Mouse (Mus musculus) granulocyte monocyte progenitor cell, adult 5-6 weeks (primary cell): Measurements from ENCODE around the gene Adgra3. TPM values are rescaled to one million over a fixed set of nuclear protein-coding genes. Genes with fewer than 3 reads are reported as not detected.

ENCODE experiments used
- ATAC-seq: replicated peaks from 2 replicates; pipeline ENCODE4 v1.8.0; 2016; ENCODE audit warnings: mild to moderate bottlenecking, moderate TSS enrichment, inconsistent platforms; ENCODE audit not compliant: poor library complexity, severe bottlenecking
- total RNA-seq, 2 experiments: library from RNA; stranded (forward) in 1 of 2; stranded (reverse) in 1 of 2; fragments of 200-712, 200-1000 nt in 1 of 2; fragments of >200 nt in 1 of 2; fragmentation: Nextera tagmentation in 1 of 2; gene quantifications; 2 replicates each; pipeline ENCODE4 v1.2.3; 2014 to 2017

The Adgra3 gene
- total RNA-seq (2014; fragmentation: Nextera tagmentation): 6.0 and 7.6 TPM in 2 replicates
- total RNA-seq (2017): 5.5 and 43.9 TPM in 2 replicates

- ATAC-seq: peak; percentile 92
Measured at GRCm38 (mm10) chr5:50058421-50059286, at the start of gene Adgra3. Gene Adgra3 (minus strand): TSS chr5:50059006.

DNA sequence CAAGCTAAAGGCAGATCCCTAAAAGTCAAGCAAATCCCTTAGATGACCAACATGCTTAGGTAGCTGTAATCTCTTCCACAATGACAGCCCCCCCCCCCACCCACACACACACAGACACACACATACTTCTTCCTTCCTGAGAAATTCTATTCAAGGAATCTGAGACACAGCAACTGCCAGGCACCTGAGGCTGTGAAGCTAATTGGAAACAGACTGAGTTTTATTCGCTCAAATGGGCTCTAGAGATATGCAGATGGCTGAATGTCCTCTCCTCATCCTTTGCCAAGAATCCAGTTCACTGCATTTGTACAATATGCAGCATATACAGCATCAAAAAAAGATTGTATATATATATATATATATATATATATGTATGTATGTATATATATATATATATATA, 24.6 kb upstream of the Adgra3 start:
- ATAC-seq: no peak

DNA sequence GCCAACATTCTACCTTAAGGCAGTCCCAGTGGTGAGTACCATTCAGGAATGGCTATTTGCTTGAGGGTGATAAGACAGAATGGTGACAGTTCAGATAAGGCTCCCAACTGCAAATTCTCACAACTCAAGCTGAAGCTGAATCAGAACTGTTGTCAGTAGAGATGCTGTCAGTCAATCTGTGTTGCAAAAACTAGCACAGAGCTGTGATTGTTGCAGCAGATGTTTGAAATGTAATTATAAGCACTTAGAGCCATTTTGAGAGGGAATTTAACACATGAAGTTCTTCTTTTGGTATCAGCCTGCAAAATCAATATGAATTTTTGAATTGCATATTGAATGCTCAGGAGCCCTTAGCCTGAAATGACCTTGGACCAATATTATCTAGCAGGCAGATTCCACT, 15.4 kb upstream of the Adgra3 start:
- ATAC-seq: no peak

DNA sequence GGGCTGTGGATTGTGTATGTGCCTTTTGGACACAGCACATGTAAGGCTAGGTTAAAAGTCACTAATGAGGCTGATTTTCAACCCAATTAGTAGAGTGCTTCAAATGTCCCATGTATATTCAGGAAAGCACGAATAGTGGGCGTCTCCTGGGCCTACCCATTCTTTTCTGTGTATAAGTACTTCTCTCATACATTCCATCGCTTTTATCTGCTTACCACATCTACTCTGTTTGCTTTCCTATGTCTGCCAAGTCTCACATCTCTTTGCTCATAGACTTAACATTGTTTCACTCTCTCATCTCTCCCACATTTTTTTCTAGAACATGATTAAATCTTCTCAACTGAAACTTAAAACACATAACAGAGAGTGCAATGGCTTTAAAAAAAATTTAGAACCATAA, 5.4 kb upstream of the Adgra3 start:
- no peak for ATAC-seq

GRCm38 (mm10) chr5:50059586-50059985, 780 bp upstream of the Adgra3 start:
- ATAC-seq: no peak

GRCm38 (mm10) chr5:50057612-50058420, 990 bp downstream of the Adgra3 start:
- ATAC-seq: no peak; the same call in 1 of the 2 replicates

- ATAC-seq: no peak
Measured at GRCm38 (mm10) chr5:50052456-50052855, 6.3 kb downstream of the Adgra3 start.

- ATAC-seq: no peak
Measured at GRCm38 (mm10) chr5:50050668-50051425, 8.0 kb downstream of the Adgra3 start.

DNA sequence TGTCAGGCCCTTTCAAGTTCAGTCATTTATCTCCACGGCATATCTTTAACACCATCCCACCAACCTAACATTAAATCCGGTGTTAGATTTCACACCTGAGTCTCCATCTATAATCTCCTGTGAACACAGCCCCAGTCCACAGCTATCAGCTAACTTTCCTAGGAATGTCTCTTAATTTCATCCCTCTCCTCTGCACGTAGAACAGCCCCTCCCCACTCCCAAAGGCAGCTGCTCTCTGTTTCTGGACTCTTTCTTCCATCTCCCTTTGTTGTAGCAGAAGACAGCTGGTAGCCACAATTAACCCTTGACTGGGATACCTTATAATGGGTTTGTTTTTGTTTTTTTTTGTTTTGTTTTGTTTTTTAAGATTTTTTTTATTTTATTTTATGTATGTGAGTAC, 8.8 kb downstream of the Adgra3 start:
- no peak for ATAC-seq

DNA sequence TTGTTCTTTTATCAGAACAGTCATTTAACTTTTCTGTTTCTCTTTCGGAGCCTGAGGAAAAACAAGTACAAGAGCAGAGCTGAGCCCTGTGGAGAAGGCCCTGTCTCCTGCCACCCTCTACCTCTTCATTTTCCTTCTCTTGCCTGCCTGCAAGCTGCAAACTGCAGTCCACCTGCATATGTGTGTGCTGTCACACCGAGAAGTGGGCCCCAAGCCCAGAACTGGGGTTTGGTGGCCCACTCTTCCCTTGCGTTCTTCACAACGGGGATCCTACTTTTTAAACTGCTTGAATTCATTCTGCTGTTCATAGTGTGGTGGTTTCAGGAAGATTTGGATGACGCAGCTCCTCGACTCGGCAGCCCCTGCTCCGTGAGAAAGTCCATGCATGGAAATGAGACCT, 9.3 kb downstream of the Adgra3 start:
- ATAC-seq: no peak

DNA sequence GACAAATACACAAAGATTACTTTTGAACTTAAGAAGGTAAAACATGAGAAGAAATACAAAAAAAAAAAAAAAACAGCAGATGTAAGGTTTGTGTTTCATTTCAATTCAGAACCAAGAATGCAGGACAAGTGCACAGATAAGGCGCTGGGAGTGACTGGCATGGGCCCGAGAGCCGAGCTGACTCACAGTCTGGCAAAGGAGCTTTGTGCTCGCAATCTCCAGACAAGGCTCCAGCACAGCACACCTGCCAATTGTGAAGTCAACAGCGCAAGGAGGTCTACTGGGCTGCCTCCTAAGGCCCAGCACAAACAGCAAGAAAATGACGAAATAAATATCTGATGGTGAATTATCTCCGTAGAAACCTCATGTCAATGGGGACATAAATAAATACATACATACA, 9.8 kb downstream of the Adgra3 start:
- no peak for ATAC-seq

DNA sequence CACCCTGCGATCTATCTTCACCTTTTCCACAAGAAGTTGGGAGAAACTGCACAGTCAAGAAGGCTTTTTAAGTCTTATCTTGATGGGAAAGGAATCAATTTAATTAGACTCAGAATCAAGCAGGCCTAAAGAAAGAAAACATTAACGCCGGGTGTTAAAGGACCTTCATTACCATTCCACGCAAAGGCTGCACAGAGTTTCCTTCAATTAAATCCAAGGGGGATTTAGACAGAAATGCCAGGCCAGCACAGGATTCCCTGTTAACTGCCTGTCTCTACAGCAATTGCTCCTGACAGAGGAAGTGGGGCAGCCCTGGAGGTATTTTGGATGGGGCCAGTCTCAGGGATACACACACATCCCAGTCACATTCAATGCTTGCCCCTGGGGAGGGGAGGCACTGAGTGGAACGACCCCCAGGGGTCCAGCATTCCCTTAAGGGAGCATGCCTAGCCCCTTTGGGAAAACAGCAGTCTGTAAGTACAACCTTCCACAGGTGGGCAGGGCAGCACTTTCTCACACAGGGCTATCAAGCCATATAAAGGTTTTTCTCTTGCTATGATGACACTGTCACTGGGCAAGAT, 10.4 kb downstream of the Adgra3 start:
- ATAC-seq: no peak

GRCm38 (mm10) chr5:50045180-50045579, 13.6 kb downstream of the Adgra3 start:
- ATAC-seq: no peak

DNA sequence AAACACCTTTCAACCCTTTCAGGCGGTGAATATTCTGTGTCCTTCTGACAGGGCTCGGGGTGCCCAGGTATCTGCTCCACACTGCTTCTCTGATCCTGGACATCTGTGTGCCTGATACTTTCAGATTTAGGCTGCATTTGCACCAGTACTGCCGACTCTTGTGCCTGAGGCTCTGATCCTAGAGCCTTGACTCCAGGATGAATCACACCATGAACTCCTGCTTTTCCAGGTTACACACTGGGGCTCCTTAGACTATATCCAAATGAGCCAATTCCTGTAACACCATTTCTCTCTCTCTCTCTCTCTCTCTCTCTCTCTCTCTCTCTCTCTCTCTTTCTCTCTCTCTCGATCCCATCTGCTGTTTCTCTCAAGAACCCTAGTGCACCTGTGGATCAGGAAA, 15.1 kb downstream of the Adgra3 start:
- no peak for ATAC-seq

GRCm38 (mm10) chr5:50042274-50042943, 16.4 kb downstream of the Adgra3 start:
- no peak for ATAC-seq

GRCm38 (mm10) chr5:50039521-50039920, 19.3 kb downstream of the Adgra3 start:
- ATAC-seq: no peak

DNA sequence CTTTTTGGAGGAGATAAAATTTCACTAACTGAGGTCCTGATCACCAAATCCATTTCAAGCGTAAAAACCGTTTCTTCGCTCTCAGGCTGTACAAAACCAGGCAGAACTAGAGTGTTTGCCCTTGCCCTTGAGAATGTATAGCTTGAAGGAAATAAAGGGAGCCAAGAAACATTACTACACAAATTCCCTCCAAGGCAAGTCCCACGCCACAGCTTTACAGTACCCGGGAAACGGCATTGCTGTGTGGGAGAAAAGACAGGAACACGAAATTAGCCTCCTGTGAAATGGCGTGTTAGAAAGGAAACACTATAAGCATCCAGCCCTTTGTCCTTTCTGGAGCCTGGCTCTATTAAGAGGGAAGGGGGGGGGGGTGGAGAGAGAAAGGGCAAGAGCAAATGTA, 21.1 kb downstream of the Adgra3 start:
- ATAC-seq: no peak

- ATAC-seq: peak; percentile 25; the same call in 1 of the 2 replicates
Measured at GRCm38 (mm10) chr5:50034900-50035514, 23.8 kb downstream of the Adgra3 start.

- peak; percentile 62 for ATAC-seq
Measured at GRCm38 (mm10) chr5:50034231-50034630, 24.6 kb downstream of the Adgra3 start.
